Mouse (Mus musculus): ENCODE measurements around the gene Bcl2l13.
"Not testable (repeated sequence)": the region's sequence is repeated elsewhere in the genome, so short reads cannot be mapped to it uniquely, and the experiment has no call there.

The Bcl2l13 gene

GRCm38 (mm10) chr6:120901776-120902645, 66.0 kb downstream of the Bcl2l13 start:
- DNase-seq (ENCODE audit: low read depth): peak; percentile 92

DNA sequence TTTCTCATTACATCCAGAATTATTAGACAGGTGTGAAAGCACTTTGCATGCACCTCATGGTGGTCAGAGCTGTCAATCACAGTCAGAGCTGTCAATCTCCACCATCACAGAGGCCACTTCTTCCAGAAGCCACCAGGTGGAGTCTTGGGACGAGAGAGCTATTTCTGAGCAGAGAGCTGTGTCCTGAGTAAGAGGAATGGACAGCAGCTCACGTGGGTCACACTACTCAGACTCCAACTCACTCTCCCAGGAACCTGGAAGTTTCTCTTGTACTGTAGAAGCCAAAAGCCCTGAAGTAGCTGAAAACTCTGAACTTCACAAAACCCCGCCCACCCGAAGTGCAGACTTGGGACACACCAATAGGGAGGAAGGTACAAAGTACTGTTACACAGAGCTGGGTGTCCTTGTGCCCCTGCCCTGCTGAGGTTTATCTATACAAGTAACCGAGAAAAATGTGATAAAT, 67.5 kb downstream of the Bcl2l13 start:
- peak; percentile 63 for DNase-seq (ENCODE audit: low read depth)

DNA sequence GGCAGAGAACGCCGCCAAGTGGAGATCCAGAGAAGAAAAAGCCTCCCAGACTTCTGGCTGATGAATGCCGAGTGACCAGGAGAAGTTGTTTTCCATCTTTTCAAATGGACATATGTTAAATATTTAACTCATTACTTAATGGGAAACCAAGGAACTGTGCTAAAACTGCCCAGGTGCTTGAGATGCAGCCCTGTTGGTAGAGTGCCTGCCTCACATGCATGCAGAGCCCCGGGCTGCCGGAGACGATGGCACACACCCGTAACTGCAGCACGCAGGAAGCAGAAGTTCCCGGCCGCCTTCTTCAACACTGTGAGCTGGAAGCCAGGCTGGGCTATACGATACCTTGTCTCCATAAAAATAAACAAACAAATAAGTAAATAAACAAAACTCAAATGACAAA, 67.9 kb downstream of the Bcl2l13 start:
- no peak for DNase-seq (ENCODE audit: low read depth)

DNA sequence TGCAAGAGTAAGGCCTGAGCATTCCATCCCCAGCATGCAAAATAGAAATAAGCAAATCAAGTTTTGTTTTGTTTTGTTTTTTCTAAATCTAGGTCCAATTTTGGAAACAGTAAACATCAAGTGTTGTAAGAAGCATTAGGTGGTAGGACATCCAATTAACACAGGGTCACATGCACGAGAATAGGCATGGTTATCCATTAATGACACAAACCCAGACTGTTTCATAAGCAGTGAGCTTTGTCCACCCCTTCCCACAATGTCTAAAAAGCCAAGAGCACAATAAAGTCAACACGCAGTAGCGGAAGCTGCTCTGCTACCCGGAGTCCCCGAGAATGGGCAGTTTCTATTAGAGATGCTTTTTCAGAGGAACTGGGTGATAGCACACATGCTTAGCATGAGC, 69.1 kb downstream of the Bcl2l13 start:
- DNase-seq (ENCODE audit: low read depth): no peak

DNA sequence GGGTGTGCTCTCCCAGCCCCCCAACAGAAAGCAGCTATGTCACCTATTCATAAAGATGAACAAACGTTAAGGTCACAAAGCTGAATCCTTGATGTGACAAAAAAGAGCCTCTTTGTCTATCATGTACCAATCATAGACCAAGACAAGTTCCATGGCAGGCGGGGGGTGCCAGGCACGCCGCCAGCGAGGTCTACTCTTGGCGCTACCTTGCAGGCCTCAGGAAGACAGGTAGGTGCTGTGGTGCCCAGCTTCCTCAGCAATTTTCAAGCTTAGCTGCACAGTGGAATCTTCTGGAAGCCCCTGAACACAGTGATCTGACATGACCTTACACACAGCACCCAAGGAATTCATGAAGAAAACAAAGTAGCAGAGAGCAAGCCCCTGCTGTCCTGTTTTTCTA, 70.5 kb downstream of the Bcl2l13 start:
- no peak for DNase-seq (ENCODE audit: low read depth)

GRCm38 (mm10) chr6:120907876-120908597, 72.0 kb downstream of the Bcl2l13 start:
- DNase-seq (ENCODE audit: low read depth): not testable (repeated sequence)

- DNase-seq (ENCODE audit: low read depth): no peak
Measured at GRCm38 (mm10) chr6:120909501-120909900, 73.5 kb downstream of the Bcl2l13 start.

DNA sequence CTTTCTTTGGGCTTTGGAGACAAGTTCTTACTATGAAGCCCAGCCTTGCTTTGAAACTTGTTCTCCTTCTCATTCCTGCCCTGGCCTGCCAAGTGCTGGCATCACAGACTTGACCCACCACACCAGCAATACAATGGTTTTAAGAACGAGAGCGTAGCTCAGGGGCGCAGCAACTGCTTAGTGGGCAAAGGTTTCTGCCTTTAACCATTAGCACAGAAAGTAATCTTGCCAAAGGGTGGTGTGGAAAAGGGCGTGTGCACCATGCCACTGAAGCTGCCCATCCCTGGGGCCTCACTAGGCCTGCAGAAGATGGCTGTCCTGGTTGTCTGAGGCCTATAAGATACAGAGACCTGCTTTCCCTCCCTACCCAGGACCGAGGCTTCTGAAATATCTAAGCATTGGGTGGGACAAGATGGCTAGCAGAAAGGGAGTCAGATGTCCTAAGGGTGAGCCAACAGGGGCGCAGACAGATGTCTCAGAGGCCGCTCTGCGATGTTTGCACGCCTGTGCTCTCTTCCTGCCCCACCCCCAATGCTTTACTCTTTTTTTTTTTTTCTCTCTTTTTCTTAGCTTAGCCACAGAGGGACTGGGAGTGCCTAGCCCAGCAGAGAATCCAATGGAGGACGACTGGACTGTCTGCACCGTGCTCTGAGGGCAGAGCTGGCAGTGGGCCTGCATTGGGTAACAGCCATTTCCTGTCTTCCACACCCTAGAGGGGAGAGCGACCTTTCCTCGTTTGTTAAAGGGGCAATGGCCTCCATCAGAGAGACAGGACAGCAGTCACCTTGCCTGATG, 75.4 kb downstream of the Bcl2l13 start:
- DNase-seq (ENCODE audit: low read depth): peak; percentile 83

DNA sequence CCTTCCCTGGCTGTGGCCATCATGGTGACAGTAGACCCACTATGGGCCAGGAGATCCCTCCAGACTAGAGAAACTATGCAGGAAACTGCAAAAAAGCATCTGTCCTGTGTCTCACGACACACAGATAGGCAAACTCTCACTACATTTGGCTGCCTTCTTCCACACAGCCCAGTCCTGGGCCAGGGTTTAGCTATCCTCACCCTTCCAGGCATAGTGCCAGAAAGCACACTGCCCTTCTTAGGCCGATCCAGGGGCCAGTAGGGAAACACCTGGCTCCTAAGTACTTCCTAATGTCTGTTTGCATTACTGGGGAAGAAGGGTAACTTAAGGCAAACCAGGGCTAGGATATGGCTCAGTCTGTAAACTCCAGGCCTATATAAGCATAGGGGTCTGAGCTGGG, 76.9 kb downstream of the Bcl2l13 start:
- DNase-seq (ENCODE audit: low read depth): peak; percentile 71

GRCm38 (mm10) chr6:120913783-120914182, 77.8 kb downstream of the Bcl2l13 start:
- no peak for DNase-seq (ENCODE audit: low read depth)

- peak; percentile 89 for DNase-seq (ENCODE audit: low read depth)
Measured at GRCm38 (mm10) chr6:120914533-120914910, 78.5 kb downstream of the Bcl2l13 start.

DNA sequence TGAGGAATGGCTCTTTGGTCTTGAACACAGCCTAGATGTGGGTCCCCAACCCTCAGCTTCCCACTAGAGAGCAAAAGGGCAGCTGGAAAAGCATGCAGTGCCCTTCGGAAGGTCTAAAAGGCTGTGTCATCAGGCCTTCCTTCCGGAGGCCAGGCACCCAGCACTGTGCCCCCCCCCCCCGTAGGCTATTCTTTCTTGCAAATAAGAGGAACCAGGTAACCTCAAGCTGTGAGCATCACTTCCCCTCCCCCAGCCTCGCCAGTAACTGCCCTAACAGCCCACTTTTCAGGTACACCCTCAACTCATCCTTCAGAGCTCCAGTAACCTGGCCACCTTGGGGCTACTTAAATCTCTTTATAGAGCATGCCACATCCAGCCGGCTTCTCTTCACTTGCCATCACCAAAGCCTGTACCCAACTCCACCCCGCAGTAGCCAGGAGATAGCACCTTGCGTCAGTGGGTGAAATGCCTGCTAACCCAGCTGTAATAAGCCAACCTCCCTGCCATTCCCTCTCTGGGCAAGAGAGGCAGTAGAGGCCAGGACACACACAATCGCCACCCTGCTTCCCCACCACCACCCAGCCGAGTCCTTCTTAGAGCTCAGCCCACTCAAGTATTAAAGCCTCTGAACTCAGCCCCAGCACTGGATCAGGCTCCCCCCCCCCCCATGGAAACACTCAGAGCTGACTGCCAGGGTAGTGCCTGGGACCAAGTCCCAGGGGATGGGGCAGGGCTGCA, 79.1 kb downstream of the Bcl2l13 start:
- DNase-seq (ENCODE audit: low read depth): peak; percentile 96

DNA sequence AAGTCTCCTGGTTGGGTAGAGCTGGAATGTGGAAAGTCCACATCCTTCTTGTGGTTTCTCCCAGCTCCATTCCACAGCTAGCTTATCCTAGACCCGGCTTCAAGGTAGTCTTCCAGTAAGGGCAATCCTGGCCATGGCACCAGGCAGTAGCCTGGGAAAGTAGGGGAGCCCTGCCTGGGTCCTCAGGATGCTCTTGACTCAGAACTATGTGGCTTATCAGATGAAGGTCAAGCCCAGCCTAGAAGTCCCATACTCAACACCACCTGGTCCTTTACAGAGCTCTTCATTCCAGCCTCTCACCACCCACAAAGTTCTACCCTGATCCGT, 79.6 kb downstream of the Bcl2l13 start:
- DNase-seq (ENCODE audit: low read depth): peak; percentile 44

DNA sequence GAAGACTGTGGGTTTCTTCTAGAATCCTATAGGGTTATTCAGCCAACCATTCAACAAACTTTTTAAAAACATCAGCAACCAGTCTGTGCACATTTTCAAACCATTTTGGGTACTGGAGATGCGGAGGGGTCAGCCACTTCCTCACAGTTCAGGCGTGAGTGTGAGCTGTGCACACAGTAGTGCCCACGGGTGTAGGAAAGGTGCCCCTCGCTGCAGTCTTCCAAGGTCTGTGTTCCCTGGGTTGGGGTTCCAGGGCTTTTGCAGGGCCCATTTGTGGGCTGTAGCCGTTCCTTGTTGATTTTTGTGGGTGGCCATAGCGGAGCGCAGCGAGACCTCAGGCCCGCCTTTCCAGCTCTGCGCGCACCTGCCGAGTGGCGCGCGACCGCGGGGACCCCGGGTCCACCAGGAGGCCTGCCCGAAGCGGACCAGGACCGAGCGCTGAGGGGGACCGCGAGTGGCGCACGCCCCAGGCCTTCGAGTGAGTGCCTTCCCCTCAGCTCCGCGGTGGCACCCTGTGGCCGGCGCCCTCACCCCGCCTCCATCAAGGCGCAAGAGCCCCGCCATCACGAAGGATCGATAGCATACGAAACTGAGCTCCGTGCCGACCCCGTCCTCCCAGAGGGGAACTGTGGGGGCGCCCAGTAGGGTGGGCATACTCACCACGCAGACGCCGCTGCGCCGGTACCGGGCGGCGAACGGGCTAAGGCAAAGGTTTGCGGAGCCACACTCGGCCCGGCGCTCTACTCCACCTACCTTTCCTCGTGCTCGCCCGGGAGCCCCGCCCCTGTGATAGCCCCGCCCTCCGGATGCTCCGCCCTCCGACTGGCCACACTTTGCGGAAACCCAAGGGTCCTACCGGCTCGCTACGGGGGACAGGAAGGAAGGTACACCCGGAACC, 80.3 kb downstream of the Bcl2l13 start, which contains the start of gene Bid:
Gene Bid (minus strand): TSS at position 780 of the 898 bp plus-strand sequence.
- DNase-seq (ENCODE audit: low read depth): peak; percentile 92

GRCm38 (mm10) chr6:120916972-120917881, 81.2 kb downstream of the Bcl2l13 start:
- DNase-seq (ENCODE audit: low read depth): peak; percentile 84

DNA sequence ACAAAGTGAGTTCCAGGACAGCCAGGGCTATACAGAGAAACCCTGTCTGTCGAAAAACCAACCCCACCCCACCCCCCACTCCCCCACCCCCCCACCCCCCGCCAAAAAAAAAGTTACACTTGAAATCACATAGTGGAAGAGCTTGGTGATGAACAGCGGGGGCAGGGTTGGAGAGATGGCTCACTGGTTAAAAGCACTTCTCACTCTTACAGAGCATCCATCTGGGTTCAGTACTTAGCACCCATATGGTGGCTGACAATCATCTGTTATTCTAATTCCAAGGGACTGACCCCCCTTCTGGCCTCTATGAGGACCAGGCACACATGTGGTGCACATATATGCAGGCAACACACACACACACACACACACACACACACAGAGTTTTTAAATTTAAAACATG, 82.0 kb downstream of the Bcl2l13 start:
- DNase-seq (ENCODE audit: low read depth): no peak

GRCm38 (mm10) chr6:120924791-120925321, 88.8 kb downstream of the Bcl2l13 start:
- DNase-seq (ENCODE audit: low read depth): not testable (repeated sequence)

- no peak for DNase-seq (ENCODE audit: low read depth)
Measured at GRCm38 (mm10) chr6:120926880-120927279, 90.9 kb downstream of the Bcl2l13 start.

- DNase-seq (ENCODE audit: low read depth): no peak
Measured at GRCm38 (mm10) chr6:120927765-120928164, 91.8 kb downstream of the Bcl2l13 start.
